Mouse (Mus musculus): Measurements from ENCODE around the gene Zfp697.
"Not testable (repeated sequence)": the region's sequence is repeated elsewhere in the genome, so short reads cannot be mapped to it uniquely, and the experiment has no call there.

Gene Zfp697

GRCm38 (mm10) chr3:98507229-98507628 is 125.0 kb downstream of the Zfp697 start:
- not testable (repeated sequence) for DNase-seq (ENCODE audit: low spot score)

GRCm38 (mm10) chr3:98510414-98510813 is 128.2 kb downstream of the Zfp697 start, which contains the start of gene Hsd3b4:
Gene Hsd3b4 (minus strand): TSS chr3:98510514.
- DNase-seq (ENCODE audit: low spot score): not testable (repeated sequence)

GRCm38 (mm10) chr3:98522779-98523178 is 140.5 kb downstream of the Zfp697 start:
- not testable (repeated sequence) for DNase-seq (ENCODE audit: low spot score)

GRCm38 (mm10) chr3:98524552-98524951 is 142.3 kb downstream of the Zfp697 start:
- not testable (repeated sequence) for DNase-seq (ENCODE audit: low spot score)

- DNase-seq (ENCODE audit: low spot score): not testable (repeated sequence)
Measured at GRCm38 (mm10) chr3:98524978-98525377, 142.7 kb downstream of the Zfp697 start.

- DNase-seq (ENCODE audit: low spot score): not testable (repeated sequence)
Measured at GRCm38 (mm10) chr3:98547641-98548040, 165.4 kb downstream of the Zfp697 start.

GRCm38 (mm10) chr3:98548495-98548894 is 166.2 kb downstream of the Zfp697 start:
- DNase-seq (ENCODE audit: low spot score): not testable (repeated sequence)

- DNase-seq (ENCODE audit: low spot score): not testable (repeated sequence)
Measured at GRCm38 (mm10) chr3:98550215-98550614, 168.0 kb downstream of the Zfp697 start.

- not testable (repeated sequence) for DNase-seq (ENCODE audit: low spot score)
Measured at GRCm38 (mm10) chr3:98550832-98551231, 168.6 kb downstream of the Zfp697 start.

- DNase-seq (ENCODE audit: low spot score): not testable (repeated sequence)
Measured at GRCm38 (mm10) chr3:98560711-98561110, 178.4 kb downstream of the Zfp697 start.

- not testable (repeated sequence) for DNase-seq (ENCODE audit: low spot score)
Measured at GRCm38 (mm10) chr3:98563831-98564230, 181.6 kb downstream of the Zfp697 start.

GRCm38 (mm10) chr3:98564894-98565293 is 182.6 kb downstream of the Zfp697 start:
- DNase-seq (ENCODE audit: low spot score): not testable (repeated sequence)

- not testable (repeated sequence) for DNase-seq (ENCODE audit: low spot score)
Measured at GRCm38 (mm10) chr3:98567717-98568116, 185.5 kb downstream of the Zfp697 start.

GRCm38 (mm10) chr3:98581024-98581423 is 198.8 kb downstream of the Zfp697 start:
- peak; percentile 25 for DNase-seq (ENCODE audit: low spot score)

GRCm38 (mm10) chr3:98582202-98582601 is 199.9 kb downstream of the Zfp697 start:
- DNase-seq (ENCODE audit: low spot score): not testable (repeated sequence)

GRCm38 (mm10) chr3:98582622-98583021 is 200.4 kb downstream of the Zfp697 start:
- DNase-seq (ENCODE audit: low spot score): not testable (repeated sequence)

GRCm38 (mm10) chr3:98587721-98588120 is 205.5 kb downstream of the Zfp697 start:
- DNase-seq (ENCODE audit: low spot score): no peak

- DNase-seq (ENCODE audit: low spot score): no peak
Measured at GRCm38 (mm10) chr3:98588707-98589106, 206.4 kb downstream of the Zfp697 start, which contains the start of gene Gm10681. Gene Gm10681 (minus strand): TSS chr3:98588807.

- not testable (repeated sequence) for DNase-seq (ENCODE audit: low spot score)
Measured at GRCm38 (mm10) chr3:98613540-98613939, 231.3 kb downstream of the Zfp697 start.

GRCm38 (mm10) chr3:98613963-98614362 is 231.7 kb downstream of the Zfp697 start:
- no peak for DNase-seq (ENCODE audit: low spot score)

GRCm38 (mm10) chr3:98614406-98614927 is 232.2 kb downstream of the Zfp697 start:
- DNase-seq (ENCODE audit: low spot score): not testable (repeated sequence)

- not testable (repeated sequence) for DNase-seq (ENCODE audit: low spot score)
Measured at GRCm38 (mm10) chr3:98616244-98616643, 234.0 kb downstream of the Zfp697 start.

GRCm38 (mm10) chr3:98616786-98617185 is 234.5 kb downstream of the Zfp697 start:
- DNase-seq (ENCODE audit: low spot score): not testable (repeated sequence)

GRCm38 (mm10) chr3:98629633-98630032 is 247.4 kb downstream of the Zfp697 start:
- DNase-seq (ENCODE audit: low spot score): no peak
